Mouse (Mus musculus) Patski (cell line): ENCODE results near the gene Itga7. TPM values are rescaled to one million over a fixed set of nuclear protein-coding genes. Genes with fewer than 3 reads are reported as not detected.
A peak's percentile ranks its signal among the peaks of the same experiment; 100 is the strongest.

Experiments used
- ATAC-seq: fragments of 100-300 bp; one replicate; pipeline ENCODE4 v1.8.0; 2021
- CTCF ChIA-PET: fragments of 350-600 bp; sonication (Branson Sonifier 250); formaldehyde crosslinking; loops from one replicate; lab custom pipeline; 2022; ENCODE audit warnings: inconsistent platforms; lab: Charles Lee
- POLR2A ChIA-PET: fragments of 350-600 bp; sonication (Branson Sonifier 250); formaldehyde crosslinking; loops from one replicate; lab custom pipeline; 2022; ENCODE audit warnings: antibody characterized with exemption, inconsistent platforms; lab: Charles Lee
- DNase-seq: peaks from one replicate; pipeline ENCODE4 v3.0.0-alpha.2; 2011; ENCODE audit warnings: low read depth, low spot score
- H3K27me3 ChIP-seq: fragments of 371-371 bp; one replicate; pipeline ENCODE4 v1.5.1; 2021
- CTCF ChIP-seq: fragments of 100-300 bp; IDR thresholded peaks from one replicate; pipeline ENCODE4 v1.5.1; 2021
- in situ Hi-C: fragments of 300-500 bp; cut with MboI; formaldehyde crosslinking; loops from 3 replicates; pipeline ENCODE4 v1.11.1; 2018; ENCODE audit warnings: low pct_unique_long_range_greater_than_20kb, mixed read lengths
- polyA plus RNA-seq: library from polyadenylated mRNA; unstranded; gene quantifications from one replicate; pipeline ENCODE4 v1.2.3, GENCODE M21; 2021

Gene Itga7
- polyA plus RNA-seq, result 20.3 TPM

GRCm38 (mm10) chr10:128933574-128933973, at the start of gene Itga7:
Itga7 (plus strand) TSS chr10:128933818.
- no peaks in the 10 kb centered on the region for H3K27me3 ChIP-seq
- POLR2A ChIA-PET, result no interaction called here
- ATAC-seq (no peak), DNase-seq (no peak)
- CTCF ChIA-PET, result interaction anchor here (1.6 to 6.6 kb wide), 3 partner anchors 10 to 11 kb away, joined by 5 to 55 read pairs (median 11); partner anchors contain the start of genes Bloc1s1 and Rdh5
- in situ Hi-C loops, result no loop called here
- no peak for TF ChIP-seq CTCF

- POLR2A ChIA-PET, result interaction anchor here (1.4 to 1.7 kb wide), 2 partner anchors 8 to 14 kb away, joined by 4 to 5 read pairs; no protein-coding TSS in a partner anchor
- ATAC-seq (no peak), DNase-seq (no peak)
- no peaks in the 10 kb centered on the region for H3K27me3 ChIP-seq
- TF ChIP-seq CTCF, result no peak
- in situ Hi-C loops, result no loop called here
- CTCF ChIA-PET, result no interaction called here
These were observed 44.4 kb upstream of the Itga7 start for GRCm38 (mm10) chr10:128888941-128889827.

- no peak for DNase-seq
- no peak for ATAC-seq
- ChIA-PET CTCF (interaction anchor here (1.0 kb wide), 1 partner anchor 19 kb away, joined by 3 read pairs; no protein-coding TSS in a partner anchor), POLR2A (interaction anchor here (1.4 to 1.7 kb wide), 2 partner anchors 9 to 14 kb away, joined by 4 to 5 read pairs; no protein-coding TSS in a partner anchor)
- no peaks in the 10 kb centered on the region for H3K27me3 ChIP-seq
- TF ChIP-seq CTCF, result no peak
- in situ Hi-C loops, result no loop called here
These were observed 43.8 kb upstream of the Itga7 start for GRCm38 (mm10) chr10:128889846-128890245.

- DNase-seq (no peak), ATAC-seq (no peak)
- in situ Hi-C loops, result no loop called here
- no peaks in the 10 kb centered on the region for H3K27me3 ChIP-seq
- TF ChIP-seq CTCF, result no peak
- ChIA-PET POLR2A (interaction anchor here (1.0 to 1.7 kb wide), 6 partner anchors 9 to 85 kb away, joined by 3 to 5 read pairs (median 4); no protein-coding TSS in a partner anchor), CTCF (interaction anchor here (1.0 to 1.3 kb wide), 3 partner anchors 18 to 58 kb away, joined by 3 read pairs; no protein-coding TSS in a partner anchor)
These were observed 43.0 kb upstream of the Itga7 start for GRCm38 (mm10) chr10:128890383-128891295.

- ATAC-seq (peak; percentile 73), DNase-seq (no peak)
- ChIA-PET POLR2A (interaction anchor here (1.0 to 1.7 kb wide), 6 partner anchors 10 to 86 kb away, joined by 3 to 4 read pairs (median 4); no protein-coding TSS in a partner anchor), CTCF (interaction anchor here (1.2 to 1.4 kb wide), 3 partner anchors 34 to 87 kb away, joined by 3 to 6 read pairs (median 3); no protein-coding TSS in a partner anchor)
- in situ Hi-C loops, result no loop called here
- TF ChIP-seq CTCF, result no peak
- H3K27me3 ChIP-seq, result no peaks in the 10 kb centered on the region
These were observed 42.1 kb upstream of the Itga7 start, which contains the start of gene Gdf11 for GRCm38 (mm10) chr10:128891296-128892094. Gdf11 (minus strand) TSS chr10:128891718.

- ChIA-PET POLR2A (interaction anchor here (1.0 to 1.5 kb wide), 2 partner anchors 17 to 84 kb away, joined by 3 to 4 read pairs; no protein-coding TSS in a partner anchor), CTCF (interaction anchor here (1.1 to 1.6 kb wide), 3 partner anchors 39 to 86 kb away, joined by 3 to 6 read pairs (median 4); no protein-coding TSS in a partner anchor)
- DNase-seq (no peak), ATAC-seq (no peak)
- no peaks in the 10 kb centered on the region for H3K27me3 ChIP-seq
- in situ Hi-C loops, result no loop called here
- TF ChIP-seq CTCF, result no peak
These were observed 41.4 kb upstream of the Itga7 start for GRCm38 (mm10) chr10:128892246-128892645.

- peak; percentile 80 for TF ChIP-seq CTCF
- in situ Hi-C loops, result loop anchor here (5.0 kb wide), 2 partner anchors 53 to 163 kb away; no protein-coding TSS in a partner anchor
- POLR2A ChIA-PET, result interaction anchor here (0.6 to 1.1 kb wide), 4 partner anchors 13 to 606 kb away, joined by 3 to 4 read pairs (median 3); no protein-coding TSS in a partner anchor
- CTCF ChIA-PET, result interaction anchor here (0.7 to 2.9 kb wide), 20 partner anchors 9 to 177 kb away, joined by 3 to 17 read pairs (median 5); partner anchors contain the start of genes Bloc1s1 and Rdh5
- H3K27me3 ChIP-seq, result no peaks in the 10 kb centered on the region
- DNase-seq (peak; percentile 63), ATAC-seq (peak; percentile 40)
These were observed 38.2 kb upstream of the Itga7 start for GRCm38 (mm10) chr10:128895437-128895836.

- in situ Hi-C loops, result loop anchor here (5.0 kb wide), 2 partner anchors 54 to 164 kb away; no protein-coding TSS in a partner anchor
- no peaks in the 10 kb centered on the region for H3K27me3 ChIP-seq
- no peak for TF ChIP-seq CTCF
- ATAC-seq (no peak), DNase-seq (no peak)
- ChIA-PET POLR2A (interaction anchor here (0.6 to 1.2 kb wide), 6 partner anchors 12 to 607 kb away, joined by 3 to 4 read pairs (median 3); no protein-coding TSS in a partner anchor), CTCF (interaction anchor here (0.9 to 2.9 kb wide), 18 partner anchors 9 to 178 kb away, joined by 3 to 17 read pairs (median 5); partner anchors contain the start of genes Bloc1s1 and Rdh5)
These were observed 37.5 kb upstream of the Itga7 start for GRCm38 (mm10) chr10:128895952-128896693.
